Mouse (Mus musculus) heart, adult 2 months (tissue): ENCODE results near the gene Tlx2.

ENCODE experiments used
- CTCF ChIP-seq: fragments of 200-600 bp; IDR thresholded peaks from 2 replicates; pipeline ENCODE4 v1.8.1; 2022; ENCODE audit warnings: antibody characterized with exemption, mild to moderate bottlenecking, moderate library complexity
- POLR2A ChIP-seq: fragments of 200-500 bp; IDR thresholded peaks from 2 replicates; pipeline ENCODE4 v1.6.1; 2011; ENCODE audit warnings: mild to moderate bottlenecking, low read depth, low read length, control low read depth; ENCODE audit not compliant: insufficient read depth

- TF ChIP-seq CTCF (no peak), POLR2A (no peak)
Observed at GRCm38 (mm10) chr6:83043561-83043960, 26.5 kb downstream of the Tlx2 start.
